Mouse (Mus musculus) adrenal gland, postnatal 4 days (tissue): ENCODE data around the gene Npb. TPM values are rescaled to one million over a fixed set of nuclear protein-coding genes. Genes with fewer than 3 reads are reported as not detected.
"Not testable (repeated sequence)": the region's sequence is repeated elsewhere in the genome, so short reads cannot be mapped to it uniquely, and the experiment has no call there.

Experiments used
- DNase-seq, 2 experiments: peaks; one replicate each; pipeline ENCODE4 v3.0.0; 2021 to 2022; ENCODE audit warnings: low spot score in 2 of 2, mixed read lengths in 2 of 2
- long read RNA-seq, 2 experiments: library from polyadenylated mRNA; stranded (forward); transcript quantifications; one replicate each; pipeline ENCODE4 v2.0.0; 2021
- total RNA-seq, 2 experiments: library from RNA; stranded (reverse); gene quantifications; 2 replicates each; pipeline ENCODE4 v1.2.3; 2021

The Npb gene
- total RNA-seq = 1 to 10 TPM; 2.4 to 5.4 TPM
- long read RNA-seq, experiment 1 = 0 reads
- long read RNA-seq, experiment 2, partial matches to known transcripts = 0 of 8 reads
- long read RNA-seq, experiment 2, other reads (novel, unspliced or antisense) = 2 of 8 reads

DNA sequence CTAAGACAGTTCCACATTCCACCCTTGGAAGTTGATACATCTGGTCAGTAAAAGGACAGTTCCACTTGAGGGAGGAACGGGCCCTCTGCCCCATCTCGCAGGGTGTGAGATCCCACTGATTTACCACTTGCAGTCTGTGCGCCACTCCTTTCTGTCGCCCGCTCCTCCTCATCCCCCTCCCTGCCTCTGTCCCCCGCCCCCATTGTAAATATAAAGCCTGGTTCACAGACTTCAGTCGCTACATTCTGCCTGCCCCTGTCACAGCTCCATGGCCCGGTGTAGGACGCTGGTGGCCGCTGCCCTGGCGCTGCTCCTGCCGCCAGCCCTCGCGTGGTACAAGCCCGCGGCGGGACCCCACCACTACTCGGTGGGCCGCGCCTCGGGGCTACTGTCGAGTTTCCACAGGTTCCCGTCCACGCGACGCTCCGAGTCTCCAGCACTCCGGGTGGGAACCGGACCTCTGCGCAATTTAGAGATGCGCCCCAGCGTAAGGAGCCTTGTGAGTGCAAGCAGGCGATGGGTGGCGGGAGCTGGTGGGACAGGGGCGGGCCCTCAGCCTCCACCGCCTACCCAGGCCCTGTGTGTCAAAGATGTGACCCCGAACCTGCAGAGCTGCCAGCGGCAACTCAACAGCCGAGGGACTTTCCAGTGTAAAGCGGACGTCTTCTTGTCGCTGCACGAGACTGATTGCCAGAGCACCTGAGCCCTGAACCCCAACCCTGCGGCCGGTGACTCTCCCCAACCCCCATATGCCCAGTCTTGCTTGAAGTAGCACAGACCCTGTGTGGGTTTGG is at the start of gene Npb:
Gene Npb, plus strand, starts transcription at position 237 of the 794 bp plus-strand sequence.
- DNase-seq = no peak

DNA sequence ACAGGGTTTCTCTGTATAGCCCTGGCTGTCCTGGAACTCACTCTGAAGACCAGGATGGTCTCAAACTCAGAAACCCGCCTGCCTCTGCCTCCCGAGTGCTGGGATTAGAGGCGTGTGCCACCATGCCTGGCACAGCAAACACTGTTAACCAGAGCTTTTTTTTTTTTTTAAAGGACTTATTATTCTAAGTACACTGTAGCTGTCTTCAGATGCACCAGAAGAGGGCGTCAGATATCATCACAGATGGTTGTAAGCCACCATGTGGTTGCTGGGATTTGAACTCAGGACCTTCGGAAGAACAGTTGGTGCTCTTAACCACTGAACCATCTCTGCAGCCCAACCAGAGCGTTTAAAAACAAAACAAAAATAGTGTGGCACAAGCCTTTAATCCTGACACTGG is 49.4 kb upstream of the Npb start:
- not testable (repeated sequence) for DNase-seq

DNA sequence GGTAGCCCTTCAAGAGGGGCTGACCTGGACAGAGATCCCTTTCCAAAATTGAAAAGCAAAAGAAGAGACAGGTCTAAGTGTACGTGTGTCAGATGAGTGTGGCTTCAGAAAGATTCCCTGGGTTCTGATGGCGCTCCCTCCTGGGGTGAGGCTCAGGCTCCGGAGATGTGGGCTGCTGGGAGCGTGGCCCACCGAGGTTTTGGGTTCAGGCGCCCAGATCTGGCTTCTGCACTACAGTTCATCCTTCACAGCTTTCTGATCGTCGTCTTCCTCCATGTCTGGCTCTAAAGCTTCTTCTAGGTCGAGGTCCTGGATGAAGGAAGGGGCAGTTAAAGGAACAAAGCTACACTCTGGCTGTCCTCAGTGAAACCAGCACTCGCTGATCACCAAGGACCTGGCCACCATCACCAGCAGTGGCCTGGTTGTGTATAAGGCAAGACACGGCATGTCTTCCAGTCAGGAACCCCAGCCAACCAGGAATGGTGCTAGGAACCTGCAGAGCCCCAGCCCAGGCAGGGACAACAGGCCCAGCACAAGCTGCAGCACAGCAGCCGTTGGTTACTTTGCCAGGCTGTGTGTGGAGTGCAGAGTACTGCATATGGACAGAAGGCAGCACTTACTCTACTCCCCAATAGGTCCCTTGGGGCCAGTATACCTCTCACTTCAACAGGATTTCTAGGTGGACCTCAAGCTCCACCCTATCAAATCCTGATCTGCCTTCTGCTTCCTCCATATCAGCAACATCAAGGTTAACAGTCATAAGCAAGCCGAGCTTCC is 47.1 kb upstream of the Npb start:
- DNase-seq = no peak

DNA sequence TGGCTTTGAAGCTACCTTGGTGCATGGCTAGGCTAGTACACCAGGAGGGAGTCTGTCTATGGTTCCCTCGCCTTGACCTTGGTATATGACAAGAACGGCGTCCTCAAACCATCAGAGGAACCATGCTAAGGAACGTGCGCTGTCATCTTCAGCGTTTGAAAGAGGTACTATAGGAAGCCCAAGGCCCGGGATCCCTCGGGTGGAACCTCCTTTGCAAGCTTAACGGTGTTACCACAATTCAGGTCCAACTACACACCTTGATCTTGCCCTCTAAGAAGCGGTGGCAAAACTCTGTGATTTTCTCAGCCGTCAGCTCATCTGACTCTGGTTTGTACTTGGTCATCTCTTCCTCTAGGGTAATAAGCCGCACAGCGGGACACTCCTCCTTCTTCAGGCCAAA is 45.3 kb upstream of the Npb start:
- no peak for DNase-seq

DNA sequence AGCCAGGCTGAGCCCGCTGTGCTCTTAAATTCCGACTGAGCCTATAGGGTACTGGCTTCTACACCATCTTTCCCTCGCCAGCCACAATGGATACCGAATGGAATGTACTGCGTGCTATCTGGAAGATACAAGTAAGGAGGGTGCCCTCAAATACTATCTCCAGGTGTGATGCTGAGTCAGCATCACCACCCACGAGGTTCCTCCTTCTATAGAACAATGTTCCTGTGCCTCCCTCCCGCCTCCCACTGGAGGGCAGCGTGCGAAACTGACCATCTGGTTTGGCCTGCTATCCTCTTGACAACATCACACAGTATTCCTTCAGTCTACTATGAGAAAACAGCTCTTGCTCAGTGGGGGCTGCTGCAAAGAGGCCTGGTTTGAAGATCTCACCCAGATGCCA is 43.2 kb upstream of the Npb start:
- DNase-seq = no peak

DNA sequence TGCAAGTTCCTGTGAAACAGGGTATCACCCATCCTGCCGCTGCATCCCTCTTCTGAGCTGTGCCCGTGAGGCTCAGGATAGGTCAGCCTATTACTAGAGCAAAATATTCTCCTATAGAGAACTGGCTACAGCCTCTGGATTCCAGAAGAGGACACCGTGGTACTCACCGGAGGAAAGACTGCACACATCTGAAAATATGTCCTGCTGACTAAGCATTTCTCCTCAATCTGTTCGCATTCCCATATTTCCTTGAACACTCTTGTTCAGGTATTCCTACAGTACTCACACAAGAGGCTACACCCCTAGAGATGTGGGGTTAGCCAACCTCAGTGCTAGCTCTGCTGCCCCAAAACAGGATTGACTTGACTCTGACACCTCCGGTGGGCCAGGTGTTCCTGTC is 40.0 kb upstream of the Npb start:
- no peak for DNase-seq

DNA sequence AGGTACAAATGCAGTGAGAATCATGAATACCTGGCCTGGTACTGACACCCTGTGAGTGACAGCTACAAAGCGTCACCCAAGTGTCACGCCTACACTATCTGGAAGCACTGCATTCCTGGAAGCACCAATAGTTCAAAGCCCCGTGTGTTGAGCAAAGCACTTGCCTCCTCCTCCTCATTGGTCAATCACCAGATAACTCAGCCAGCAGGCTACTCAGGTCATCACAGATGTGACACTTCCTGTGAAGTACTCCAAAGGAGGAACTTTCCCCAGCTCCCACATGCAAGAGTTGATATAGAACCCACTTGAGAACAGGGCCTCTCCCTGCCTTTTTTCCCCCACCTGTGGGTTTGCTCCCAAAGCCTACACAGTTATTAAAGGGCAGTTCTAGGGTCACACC is 37.2 kb upstream of the Npb start:
- DNase-seq = no peak

DNA sequence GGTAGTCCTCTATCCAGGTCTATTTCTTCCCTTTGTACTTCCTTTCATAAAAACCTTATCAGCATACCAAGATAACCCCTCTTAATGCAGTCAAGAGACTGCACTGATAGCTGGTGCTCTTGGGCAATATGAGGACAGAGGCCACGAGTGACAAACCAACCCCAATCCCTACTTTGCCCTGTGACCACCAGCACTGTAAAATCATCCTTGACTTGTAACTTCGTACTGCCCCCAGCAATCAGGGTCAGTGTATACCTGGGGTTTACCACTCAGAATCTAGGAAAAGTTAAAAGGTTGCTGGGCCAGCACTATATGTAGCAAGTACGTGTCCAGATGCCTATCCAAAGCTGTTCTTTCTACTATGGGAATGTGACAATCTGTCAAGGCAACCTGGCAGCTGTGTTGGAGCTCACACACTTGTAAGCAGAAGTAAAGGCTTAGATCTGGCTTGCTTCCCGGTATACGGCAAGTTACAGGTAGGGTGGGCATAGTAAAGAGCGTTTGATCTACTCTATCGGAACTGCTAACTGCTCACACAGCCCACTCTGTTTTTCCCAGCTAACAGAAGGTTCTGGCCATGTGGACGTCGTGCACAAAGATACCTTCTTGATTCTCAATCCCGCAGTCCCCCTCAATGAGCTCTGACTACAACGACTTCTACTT is 36.4 kb upstream of the Npb start:
- DNase-seq = no peak

DNA sequence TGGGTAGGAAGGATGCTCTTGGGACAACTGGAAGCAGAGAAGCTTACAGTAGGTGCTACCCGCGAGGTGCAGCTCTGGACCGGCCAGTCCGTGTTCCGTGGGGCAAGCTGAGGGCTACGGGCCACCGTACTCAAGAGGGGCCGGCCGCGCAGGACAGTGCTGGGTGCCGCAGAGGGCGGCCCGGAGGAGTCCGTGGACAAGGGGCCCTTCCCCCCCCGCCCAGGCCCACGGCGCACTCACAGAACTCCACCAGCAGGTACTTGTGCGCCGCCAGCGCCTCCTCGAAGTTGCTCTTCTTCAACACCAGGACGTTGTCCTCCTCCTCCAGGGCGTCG is 35.9 kb upstream of the Npb start:
- DNase-seq = no peak

DNA sequence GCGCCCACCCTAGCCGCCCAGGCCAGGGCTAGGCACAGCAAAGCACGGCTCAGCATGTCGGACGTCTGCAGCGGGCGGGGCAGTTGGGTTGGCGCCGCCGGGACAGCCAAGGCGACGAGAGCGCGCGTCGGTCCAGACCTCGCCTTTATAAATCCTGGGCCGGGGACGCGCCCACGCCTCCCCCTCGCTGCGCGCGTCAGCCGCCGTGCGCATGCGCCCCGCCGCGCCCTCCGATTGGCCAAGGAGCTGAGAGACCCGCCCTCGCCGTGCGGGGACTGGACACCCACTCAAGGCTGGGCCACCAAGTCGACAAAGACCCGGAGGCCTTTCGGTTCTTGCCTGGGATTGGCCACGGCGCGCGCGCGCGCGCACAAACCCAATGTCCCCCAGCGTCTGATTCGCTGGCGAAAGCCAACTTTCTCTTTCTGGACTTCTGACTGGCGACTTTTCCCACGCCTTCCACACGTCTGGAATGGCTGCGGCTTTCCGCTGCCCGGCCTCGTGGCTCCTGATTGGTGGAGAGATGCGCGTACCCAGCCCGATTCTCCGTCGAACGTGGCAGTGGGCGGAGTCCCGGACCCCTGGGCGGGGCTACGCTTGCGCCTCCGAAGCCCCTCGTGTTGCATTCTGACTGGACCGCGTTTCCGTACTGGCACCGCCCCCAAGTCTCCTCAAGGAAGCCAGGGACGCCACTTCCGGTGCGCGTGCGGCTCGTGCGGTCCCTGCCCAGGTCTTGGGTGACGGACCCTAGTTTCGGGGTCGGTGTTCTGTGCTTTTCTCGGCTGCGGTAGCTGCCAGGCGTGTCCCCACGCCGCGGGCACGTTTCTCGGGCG is 35.3 kb upstream of the Npb start, which contains the start of gene P4hb:
Gene P4hb, minus strand, starts transcription at position 502 of the 833 bp plus-strand sequence.
- peak; percentile 99 to 100 for DNase-seq

DNA sequence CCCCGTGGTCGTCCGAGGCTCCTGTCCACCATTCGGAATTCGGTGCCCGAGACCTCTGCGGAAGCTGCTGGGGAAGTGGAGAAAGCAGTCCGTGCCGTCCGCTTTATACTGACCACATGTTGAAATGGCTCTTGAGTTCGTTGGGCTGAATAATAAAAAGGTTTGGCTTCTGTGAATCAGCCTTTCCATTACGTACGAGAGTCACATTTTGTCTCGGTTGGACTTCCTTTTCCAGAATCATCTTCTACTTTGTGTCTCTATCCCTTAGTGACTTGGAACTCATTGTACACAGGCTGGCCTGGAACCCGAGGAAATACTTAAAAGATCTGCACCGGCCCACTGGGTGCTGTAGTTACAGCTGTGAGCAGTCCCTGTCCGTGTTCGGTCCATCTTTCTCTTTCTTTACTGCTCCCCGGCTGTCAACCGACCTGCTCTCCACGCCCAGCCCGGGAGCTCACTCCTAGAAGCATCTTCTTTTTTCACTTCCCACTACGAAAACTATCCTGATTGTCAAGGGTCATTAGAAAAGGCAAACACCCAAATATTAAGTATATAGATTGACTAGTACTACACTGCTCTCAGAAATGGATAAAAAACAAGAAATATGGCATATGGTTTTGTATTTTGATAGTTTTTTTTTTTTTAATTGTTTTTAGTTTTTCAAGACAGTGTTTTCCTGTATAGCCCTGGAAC is 34.5 kb upstream of the Npb start:
- no peak for DNase-seq

DNA sequence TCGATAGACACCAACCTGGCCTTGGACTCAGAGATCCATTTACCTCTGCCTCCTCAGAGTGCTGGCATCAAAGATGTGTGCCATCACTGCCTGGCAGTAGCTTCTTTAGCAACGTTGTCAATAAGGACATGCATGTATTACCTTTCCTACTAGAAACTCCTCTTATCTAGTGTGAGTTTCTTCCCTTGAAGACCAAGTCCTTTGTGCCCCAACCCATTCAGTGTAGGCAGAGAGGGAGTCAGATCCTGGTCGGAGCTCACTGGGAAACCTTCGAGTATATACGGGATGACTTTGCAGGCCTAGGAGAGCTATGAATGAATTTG is 34.0 kb upstream of the Npb start:
- no peak for DNase-seq

DNA sequence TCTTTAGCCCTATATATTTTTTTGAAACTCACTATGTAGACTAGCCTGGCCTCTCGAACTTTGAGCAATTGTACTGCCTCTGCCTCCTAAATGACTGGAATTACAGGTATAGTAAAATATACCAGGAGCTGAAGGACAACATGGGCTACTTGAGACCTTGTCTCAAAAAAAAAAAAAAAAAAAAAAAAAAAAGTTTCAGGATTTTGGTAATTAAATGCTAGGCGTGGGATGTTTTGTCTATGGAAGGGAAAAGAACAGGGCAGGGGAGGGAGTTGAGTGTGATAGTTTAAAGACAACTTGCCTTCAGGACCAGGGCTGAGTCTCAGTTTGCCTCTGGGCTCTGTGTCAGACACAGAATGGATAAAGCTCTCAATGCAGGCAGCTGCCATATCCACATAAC is 33.2 kb upstream of the Npb start:
- no peak for DNase-seq

DNA sequence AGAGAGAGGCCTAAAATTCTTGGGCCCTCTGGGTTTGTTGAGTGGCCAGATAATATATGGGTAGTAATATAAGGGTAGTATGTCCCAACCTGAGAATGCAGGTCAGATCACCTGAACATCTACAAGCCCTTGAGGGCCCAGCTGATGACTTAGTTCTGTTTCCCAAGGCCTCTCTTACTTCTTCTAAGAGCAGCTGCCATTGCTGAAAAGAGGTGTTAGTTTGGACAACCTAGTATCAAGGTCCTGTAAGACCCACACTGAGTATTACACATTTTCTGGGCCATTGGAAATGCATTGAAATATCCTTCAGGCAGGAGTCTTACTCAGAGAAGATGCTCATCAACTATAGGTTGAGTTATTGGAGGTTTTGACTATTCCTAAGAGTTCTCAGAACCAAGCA is 32.3 kb upstream of the Npb start:
- DNase-seq = no peak

DNA sequence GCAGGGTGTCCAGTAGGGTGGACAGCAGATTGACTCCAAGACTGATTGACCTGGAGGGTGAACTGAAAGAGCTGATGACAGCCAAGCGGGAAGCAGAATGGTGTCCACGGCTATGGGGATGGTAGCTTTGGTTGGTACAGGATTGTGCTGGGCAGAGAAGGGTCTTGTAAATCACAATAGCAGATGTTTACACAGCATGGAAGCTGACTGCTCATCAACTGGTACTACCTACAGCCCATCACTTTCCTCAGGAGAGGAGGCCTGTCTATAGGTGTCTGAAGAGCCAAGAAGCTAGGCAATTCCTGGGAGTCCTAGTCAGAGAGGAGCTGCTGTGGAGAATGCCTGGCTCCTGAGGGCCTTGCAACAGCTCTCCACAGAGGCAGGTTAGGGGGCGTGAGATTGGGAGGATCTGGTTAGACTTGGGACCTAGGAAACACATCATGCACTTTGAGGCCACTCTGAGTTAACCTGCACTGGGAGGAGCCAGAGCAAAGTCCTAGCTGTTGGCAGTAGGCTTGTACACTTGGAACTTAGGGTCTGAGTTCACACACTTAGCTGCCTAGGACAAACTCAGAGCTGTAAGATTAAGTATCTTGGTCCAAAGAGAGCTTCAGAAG is 31.8 kb upstream of the Npb start:
- no peak for DNase-seq

DNA sequence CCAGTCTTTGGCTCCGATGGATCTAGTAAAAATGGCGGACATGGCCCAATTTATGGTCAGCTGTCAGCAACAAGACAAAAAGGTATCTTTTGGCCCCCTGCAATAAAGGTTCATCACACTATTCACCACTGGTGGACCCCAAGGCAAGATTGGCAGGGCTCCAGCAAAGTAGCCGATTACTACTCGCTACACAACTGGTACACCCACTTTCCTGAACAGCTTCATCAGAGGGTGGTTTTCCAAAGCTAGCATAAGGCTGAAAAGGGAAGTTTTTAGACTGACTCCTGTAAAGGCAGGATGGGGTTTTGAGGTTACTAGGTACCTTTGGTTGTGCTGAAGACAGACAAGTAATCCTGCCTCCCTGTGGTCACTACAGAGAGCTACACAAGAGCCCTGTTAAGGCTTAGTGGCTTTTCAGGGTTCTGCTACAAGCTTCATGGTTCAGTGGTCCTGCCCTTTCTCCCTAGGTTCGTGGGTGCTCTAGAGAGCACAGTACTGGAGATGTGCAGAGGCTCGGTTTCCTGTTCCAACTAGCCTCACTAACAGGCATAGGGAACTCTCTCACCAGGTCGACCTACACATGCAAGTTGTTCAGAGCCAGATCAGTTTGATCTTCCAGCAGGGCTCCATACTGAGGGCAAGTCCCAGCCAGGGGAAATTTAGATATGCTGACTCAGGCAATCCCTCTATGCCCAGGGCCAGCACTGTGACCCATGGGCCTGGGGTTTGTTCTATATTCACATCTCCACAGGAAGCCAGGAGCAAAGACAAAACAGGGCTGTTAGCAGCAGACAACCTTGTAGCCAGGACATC is 30.9 kb upstream of the Npb start:
- no peak for DNase-seq

DNA sequence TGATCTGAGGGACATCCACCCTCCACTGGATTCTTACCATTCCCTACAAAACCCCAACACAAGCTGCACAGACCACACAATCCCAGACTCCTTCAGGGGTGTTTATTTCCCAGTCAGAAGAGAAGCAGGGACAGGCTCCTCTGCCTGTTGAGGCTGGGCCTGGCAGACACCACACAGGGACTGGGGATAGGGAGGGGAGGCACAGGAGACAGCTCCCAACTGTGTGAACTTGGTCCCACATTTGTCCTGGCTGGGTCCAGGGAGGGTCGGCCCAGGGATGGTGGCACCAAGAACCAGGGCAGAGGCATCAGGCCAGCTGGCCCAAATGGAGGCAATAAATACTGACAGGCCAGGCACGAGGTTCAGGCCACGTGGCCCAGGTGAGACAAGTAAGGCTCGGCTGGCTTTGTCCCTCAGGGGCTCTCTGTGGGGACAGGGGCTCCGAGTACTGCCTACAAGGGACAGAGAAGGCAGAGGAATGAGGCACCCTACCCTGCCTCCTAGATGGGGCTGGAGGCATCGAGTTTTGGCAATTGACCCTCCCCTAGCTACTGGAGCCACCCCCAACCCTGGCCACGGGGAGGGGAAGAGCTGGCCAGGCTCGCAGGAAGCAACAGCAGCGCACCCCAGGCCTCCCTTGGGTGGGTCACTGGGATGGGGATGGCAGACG is 30.1 kb upstream of the Npb start:
- no peak for DNase-seq

DNA sequence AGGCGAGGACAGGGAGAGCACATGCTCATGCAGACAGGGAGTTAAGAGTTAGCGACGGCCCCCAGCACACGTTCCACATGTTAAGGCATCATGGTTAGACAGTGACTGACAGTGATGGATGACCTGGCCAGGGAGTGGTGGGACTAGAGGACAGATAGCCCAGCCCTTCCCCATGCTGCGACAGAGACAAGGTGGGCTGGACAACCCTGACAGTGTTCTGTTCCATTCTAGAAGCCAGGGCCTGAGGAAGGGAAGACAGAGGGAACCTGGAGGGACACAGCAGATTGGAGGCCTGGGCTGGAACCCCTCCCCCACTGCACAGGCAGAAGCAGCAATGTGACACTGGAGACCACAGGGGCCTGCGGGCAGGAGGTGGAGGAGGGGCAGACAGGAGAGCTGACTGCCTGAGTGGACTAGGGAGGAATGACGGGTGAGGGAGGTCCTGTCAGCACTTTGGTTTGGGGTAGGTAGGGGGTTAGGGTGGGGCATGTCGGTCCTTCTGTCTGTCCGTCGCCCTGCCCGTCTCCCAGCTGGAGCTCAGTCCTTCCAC is 29.5 kb upstream of the Npb start:
- DNase-seq = no peak
